Mouse (Mus musculus): ENCODE data around the gene Itsn2.

- TF ChIP-seq CTCF (IDR thresholded peaks at IDR 0.05; ENCODE audit: low read depth) (no peak), EP300 (optimal IDR thresholded peaks at IDR 0.05) (no peak)
Measured at GRCm38 (mm10) chr12:4731629-4732028, 139.2 kb downstream of the Itsn2 start.

All from stomach, postnatal 0 days (tissue).